Mouse (Mus musculus): ENCODE measurements at regions not wholly inside any gene's neighbourhood (a gene's known extent, or its start where the extent isn't known, plus 50 kb on each side); places are given as distances from the start of the nearest gene placed in this dataset.
A peak's percentile ranks its signal among the peaks of the same experiment; 100 is the strongest.

DNA sequence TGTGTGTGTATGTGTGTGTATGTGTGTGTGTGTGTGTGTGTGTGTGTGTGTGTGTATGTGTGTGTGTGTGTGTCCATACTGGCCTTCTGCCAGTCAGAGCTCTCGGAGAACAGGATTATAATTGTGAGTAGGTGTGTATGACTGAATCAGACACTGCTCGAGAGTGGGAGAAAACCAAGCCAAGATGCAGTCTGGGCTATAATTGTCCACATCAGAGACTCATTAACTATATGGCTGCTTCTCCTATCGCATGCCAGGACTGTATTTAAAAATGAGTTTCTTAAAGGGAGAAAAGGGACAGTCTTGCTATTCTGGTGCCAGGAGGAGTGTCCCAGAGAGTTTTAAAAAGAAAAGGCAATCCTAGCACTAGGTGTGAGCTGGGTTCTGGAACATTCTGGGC, 58.7 kb upstream of the Adpgk start:
- peaks cover 7% of the 10 kb centered on the region; the same call in 1 of the 2 replicates for H3K4me1 ChIP-seq (replicated peaks; ENCODE audit: control insufficient read depth, insufficient read depth, low read length)
- no peaks in the 10 kb centered on the region for H3K9me3 ChIP-seq (ENCODE audit: control insufficient read depth, low read length)
- H3K4me2 ChIP-seq (ENCODE audit: low read length), result no peak overlapping the region
- H3K9ac ChIP-seq (replicated peaks; ENCODE audit: low read depth, low read length), result no peak overlapping the region
- ATAC-seq, result no peak
- no peaks in the 10 kb centered on the region for H3K36me3 ChIP-seq (ENCODE audit: control insufficient read depth, insufficient read depth)
- H3K27ac ChIP-seq (ENCODE audit: low read length), result no peak overlapping the region
- no peak overlapping the region for H3K4me3 ChIP-seq (replicated peaks; ENCODE audit: low read length)
- WGBS, result 51% methylated on average over 3 of the region's 3 CpGs
- no peaks in the 10 kb centered on the region for H3K27me3 ChIP-seq (replicated peaks; ENCODE audit: control insufficient read depth, insufficient read depth, low read length)

DNA sequence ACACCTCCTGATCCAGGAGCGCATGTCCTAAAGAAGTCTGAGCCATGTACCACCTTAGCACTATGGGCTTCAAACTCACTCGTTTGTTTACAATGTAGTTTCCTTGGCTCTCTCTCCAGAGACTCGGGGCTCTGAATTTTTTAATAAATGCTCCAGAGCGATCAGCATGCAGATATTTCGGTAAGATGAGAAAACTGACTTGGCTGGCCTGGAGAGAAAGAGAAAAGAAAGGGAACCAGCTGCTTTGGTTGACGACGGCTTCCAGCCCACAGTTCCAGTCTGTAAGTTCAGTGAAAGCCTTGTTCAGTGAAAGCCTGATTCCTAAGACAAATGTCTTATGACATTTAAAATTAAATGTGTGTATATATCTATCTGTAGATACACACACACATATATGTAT, 59.4 kb upstream of the Adpgk start:
- Histone ChIP-seq H3K9me3 (ENCODE audit: control insufficient read depth, low read length) (no peaks in the 10 kb centered on the region), H3K36me3 (ENCODE audit: control insufficient read depth, insufficient read depth) (no peaks in the 10 kb centered on the region), H3K27me3 (replicated peaks; ENCODE audit: control insufficient read depth, insufficient read depth, low read length) (no peaks in the 10 kb centered on the region), H3K4me1 (replicated peaks; ENCODE audit: control insufficient read depth, insufficient read depth, low read length) (peaks cover 7% of the 10 kb centered on the region; the same call in 1 of the 2 replicates), H3K4me3 (replicated peaks; ENCODE audit: low read length) (no peak overlapping the region), H3K27ac (ENCODE audit: low read length) (0 out of 2 replicates have a peak overlapping the region, but pooled peaks have one; percentile 10), H3K4me2 (ENCODE audit: low read length) (no peak overlapping the region), H3K9ac (replicated peaks; ENCODE audit: low read depth, low read length) (no peak overlapping the region)
- no peak for ATAC-seq
- WGBS, result 62% methylated on average over 7 of the region's 7 CpGs

- Histone ChIP-seq H3K9me3 (ENCODE audit: control insufficient read depth, low read length) (no peaks in the 10 kb centered on the region), H3K27me3 (replicated peaks; ENCODE audit: control insufficient read depth, insufficient read depth, low read length) (no peaks in the 10 kb centered on the region), H3K27ac (ENCODE audit: low read length) (no peak overlapping the region), H3K4me1 (replicated peaks; ENCODE audit: control insufficient read depth, insufficient read depth, low read length) (peaks cover 7% of the 10 kb centered on the region; the same call in 1 of the 2 replicates), H3K9ac (replicated peaks; ENCODE audit: low read depth, low read length) (no peak overlapping the region), H3K36me3 (ENCODE audit: control insufficient read depth, insufficient read depth) (no peaks in the 10 kb centered on the region), H3K4me3 (replicated peaks; ENCODE audit: low read length) (no peak overlapping the region), H3K4me2 (ENCODE audit: low read length) (no peak overlapping the region)
- WGBS, result 38% methylated on average over 5 of the region's 5 CpGs
- ATAC-seq, result no peak
These were observed 60.2 kb upstream of the Adpgk start for GRCm38 (mm10) chr9:59231186-59231585.

DNA sequence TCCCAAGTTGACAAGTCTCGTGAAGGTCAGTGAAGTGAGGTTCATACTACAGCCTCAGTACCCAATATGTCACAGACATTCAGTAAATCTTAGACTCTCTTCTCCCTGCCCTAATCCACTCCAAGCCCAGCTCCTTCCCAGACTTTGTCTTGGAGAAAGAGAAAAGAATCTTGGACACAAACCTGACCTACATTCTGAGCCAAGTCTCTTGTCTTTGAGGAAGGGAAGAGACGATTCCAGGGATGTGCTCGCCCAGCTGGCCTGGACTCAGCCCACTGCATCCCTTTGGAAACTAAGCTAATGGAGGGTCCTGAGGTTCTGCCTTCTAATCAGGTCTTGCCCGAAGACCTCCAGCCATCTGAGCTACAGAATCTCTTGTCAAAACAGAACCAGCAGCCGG, 61.2 kb upstream of the Adpgk start:
- H3K4me2 ChIP-seq (ENCODE audit: low read length), result no peak overlapping the region
- H3K9ac ChIP-seq (replicated peaks; ENCODE audit: low read depth, low read length), result no peak overlapping the region
- ATAC-seq, result no peak
- no peak overlapping the region for H3K4me3 ChIP-seq (replicated peaks; ENCODE audit: low read length)
- H3K36me3 ChIP-seq (ENCODE audit: control insufficient read depth, insufficient read depth), result no peaks in the 10 kb centered on the region
- peaks cover 7% of the 10 kb centered on the region; the same call in 1 of the 2 replicates for H3K4me1 ChIP-seq (replicated peaks; ENCODE audit: control insufficient read depth, insufficient read depth, low read length)
- WGBS, result 86% methylated on average over 5 of the region's 5 CpGs
- no peaks in the 10 kb centered on the region for H3K27me3 ChIP-seq (replicated peaks; ENCODE audit: control insufficient read depth, insufficient read depth, low read length)
- no peak overlapping the region for H3K27ac ChIP-seq (ENCODE audit: low read length)
- H3K9me3 ChIP-seq (ENCODE audit: control insufficient read depth, low read length), result no peaks in the 10 kb centered on the region

DNA sequence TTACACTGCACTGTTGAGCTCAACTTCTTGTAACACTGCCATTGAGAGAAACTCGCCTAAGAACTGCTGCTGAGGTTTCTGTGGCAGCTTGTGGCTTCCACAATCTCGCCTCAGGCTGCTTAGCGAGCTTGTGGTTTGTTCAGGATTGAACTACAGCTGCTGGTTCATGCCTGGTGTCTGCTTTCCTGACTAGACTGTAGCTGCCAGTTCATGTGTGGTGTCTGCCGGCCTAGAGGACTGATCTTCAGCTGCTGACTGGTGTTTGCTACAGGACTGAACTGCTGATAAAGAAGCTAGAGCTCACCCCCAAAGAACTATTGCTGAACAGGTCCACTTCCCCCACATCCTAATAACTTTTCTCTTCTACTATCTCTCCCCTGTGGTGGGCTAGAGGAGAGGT, 63.4 kb upstream of the Adpgk start:
- 83% methylated on average over 4 of the region's 4 CpGs for WGBS
- Histone ChIP-seq H3K27ac (ENCODE audit: low read length) (no peak overlapping the region), H3K27me3 (replicated peaks; ENCODE audit: control insufficient read depth, insufficient read depth, low read length) (no peaks in the 10 kb centered on the region), H3K9ac (replicated peaks; ENCODE audit: low read depth, low read length) (no peak overlapping the region), H3K4me1 (replicated peaks; ENCODE audit: control insufficient read depth, insufficient read depth, low read length) (peaks cover 7% of the 10 kb centered on the region; the same call in 1 of the 2 replicates), H3K4me2 (ENCODE audit: low read length) (no peak overlapping the region), H3K36me3 (ENCODE audit: control insufficient read depth, insufficient read depth) (no peaks in the 10 kb centered on the region), H3K9me3 (ENCODE audit: control insufficient read depth, low read length) (no peaks in the 10 kb centered on the region), H3K4me3 (replicated peaks; ENCODE audit: low read length) (no peak overlapping the region)
- no peak for ATAC-seq

DNA sequence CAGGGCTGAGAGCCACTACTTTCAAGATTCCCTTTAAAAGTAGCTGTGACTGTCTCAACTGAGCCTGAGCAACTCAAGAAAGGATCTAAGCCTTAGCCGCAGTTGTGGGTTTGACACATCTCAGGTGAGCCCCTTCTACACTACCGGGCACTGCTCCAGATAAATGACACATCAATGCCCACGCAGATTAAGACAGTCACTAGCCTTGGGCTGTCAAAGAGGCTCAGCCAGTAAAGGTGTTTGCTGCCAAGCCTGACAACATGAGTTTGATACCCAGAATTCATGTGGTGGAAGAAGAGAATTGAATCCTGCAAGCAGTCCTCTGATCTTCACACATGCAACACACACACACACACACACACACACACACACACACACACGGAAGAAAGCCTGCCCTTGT, 65.0 kb upstream of the Adpgk start:
- ATAC-seq, result no peak
- 78% methylated on average over 4 of the region's 4 CpGs for WGBS
- no peaks in the 10 kb centered on the region for H3K4me1 ChIP-seq (replicated peaks; ENCODE audit: control insufficient read depth, insufficient read depth, low read length)
- H3K36me3 ChIP-seq (ENCODE audit: control insufficient read depth, insufficient read depth), result no peaks in the 10 kb centered on the region
- no peak overlapping the region for H3K4me2 ChIP-seq (ENCODE audit: low read length)
- no peak overlapping the region for H3K4me3 ChIP-seq (replicated peaks; ENCODE audit: low read length)
- no peaks in the 10 kb centered on the region for H3K9me3 ChIP-seq (ENCODE audit: control insufficient read depth, low read length)
- no peak overlapping the region for H3K9ac ChIP-seq (replicated peaks; ENCODE audit: low read depth, low read length)
- H3K27ac ChIP-seq (ENCODE audit: low read length), result no peak overlapping the region
- H3K27me3 ChIP-seq (replicated peaks; ENCODE audit: control insufficient read depth, insufficient read depth, low read length), result no peaks in the 10 kb centered on the region

DNA sequence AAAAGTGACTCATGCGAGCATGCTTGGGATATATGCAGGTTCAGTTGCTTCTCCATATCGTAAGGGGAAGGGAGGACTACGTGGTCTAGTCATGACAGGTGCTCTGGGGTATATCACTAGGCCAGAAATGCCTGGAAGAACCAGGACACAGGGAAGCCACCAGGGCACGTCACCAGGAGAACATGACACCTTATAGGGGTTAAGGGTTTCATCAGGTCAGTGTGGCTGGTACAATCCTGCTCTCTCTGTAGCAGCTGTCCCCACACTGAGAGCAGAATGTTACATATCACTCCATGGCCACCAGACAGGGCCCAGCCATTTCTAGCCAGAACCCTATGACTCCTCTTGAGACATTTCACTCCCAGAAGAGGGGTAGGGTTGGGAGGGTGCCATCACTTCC, 72.1 kb upstream of the Adpgk start:
- no peak overlapping the region for H3K4me3 ChIP-seq (replicated peaks; ENCODE audit: low read length)
- H3K27ac ChIP-seq (ENCODE audit: low read length), result no peak overlapping the region
- H3K4me2 ChIP-seq (ENCODE audit: low read length), result no peak overlapping the region
- WGBS, result 91% methylated on average over 4 of the region's 4 CpGs
- ATAC-seq, result no peak
- H3K9me3 ChIP-seq (ENCODE audit: control insufficient read depth, low read length), result no peaks in the 10 kb centered on the region
- H3K4me1 ChIP-seq (replicated peaks; ENCODE audit: control insufficient read depth, insufficient read depth, low read length), result no peaks in the 10 kb centered on the region
- H3K27me3 ChIP-seq (replicated peaks; ENCODE audit: control insufficient read depth, insufficient read depth, low read length), result no peaks in the 10 kb centered on the region
- no peak overlapping the region for H3K9ac ChIP-seq (replicated peaks; ENCODE audit: low read depth, low read length)
- H3K36me3 ChIP-seq (ENCODE audit: control insufficient read depth, insufficient read depth), result no peaks in the 10 kb centered on the region

DNA sequence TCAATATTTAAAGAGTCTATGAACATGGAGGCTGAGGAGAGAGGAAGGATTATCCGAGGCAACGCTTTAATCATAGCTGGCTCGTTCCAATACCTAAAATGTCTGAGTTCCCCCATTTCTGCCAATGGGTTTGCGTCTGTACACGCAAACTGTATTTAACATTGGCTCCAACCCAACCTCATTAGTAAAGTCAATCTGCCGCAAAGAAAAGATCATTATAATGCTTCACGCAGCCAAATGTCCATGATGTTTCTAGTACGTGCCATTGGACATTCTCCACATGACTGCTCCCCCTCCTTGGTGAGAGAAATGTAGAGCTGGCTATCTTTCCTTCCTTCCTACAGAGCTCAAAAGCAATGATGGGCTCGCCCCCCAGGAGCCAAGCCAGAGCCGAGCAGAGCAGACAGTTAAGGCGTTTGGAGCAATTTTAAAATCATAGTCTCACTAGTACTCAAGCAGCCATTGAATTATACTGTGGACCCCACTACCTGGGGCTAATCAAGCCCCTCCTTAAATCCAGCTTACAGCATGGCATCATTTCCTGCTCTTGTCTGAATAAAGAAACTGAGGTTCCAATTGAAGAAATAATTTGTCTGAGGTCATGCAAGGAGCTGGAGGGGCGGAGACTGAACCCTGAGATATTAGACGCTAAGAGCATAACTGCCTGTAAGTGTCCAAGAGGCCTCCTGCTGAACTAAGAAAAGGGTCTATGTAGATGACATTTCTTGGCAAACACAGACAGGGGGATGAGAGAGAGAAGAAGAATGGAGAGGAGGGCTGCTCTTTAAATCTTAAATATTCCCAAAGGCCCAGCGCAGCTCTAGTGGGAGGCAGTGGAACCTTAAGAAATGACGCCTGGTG, 88.5 kb upstream of the Adpgk start:
- Histone ChIP-seq H3K4me3 (replicated peaks; ENCODE audit: low read length) (no peak overlapping the region), H3K9ac (replicated peaks; ENCODE audit: low read depth, low read length) (no peak overlapping the region), H3K4me2 (ENCODE audit: low read length) (peak overlapping the region; percentile 1; the same call in 1 of the 2 replicates), H3K36me3 (ENCODE audit: control insufficient read depth, insufficient read depth) (no peaks in the 10 kb centered on the region), H3K27me3 (replicated peaks; ENCODE audit: control insufficient read depth, insufficient read depth, low read length) (no peaks in the 10 kb centered on the region), H3K27ac (ENCODE audit: low read length) (peak overlapping the region; percentile 76), H3K4me1 (replicated peaks; ENCODE audit: control insufficient read depth, insufficient read depth, low read length) (peaks cover 28% of the 10 kb centered on the region), H3K9me3 (ENCODE audit: control insufficient read depth, low read length) (no peaks in the 10 kb centered on the region)
- peak; percentile 87 for ATAC-seq
- 50% methylated on average over 15 of the region's 15 CpGs for WGBS

DNA sequence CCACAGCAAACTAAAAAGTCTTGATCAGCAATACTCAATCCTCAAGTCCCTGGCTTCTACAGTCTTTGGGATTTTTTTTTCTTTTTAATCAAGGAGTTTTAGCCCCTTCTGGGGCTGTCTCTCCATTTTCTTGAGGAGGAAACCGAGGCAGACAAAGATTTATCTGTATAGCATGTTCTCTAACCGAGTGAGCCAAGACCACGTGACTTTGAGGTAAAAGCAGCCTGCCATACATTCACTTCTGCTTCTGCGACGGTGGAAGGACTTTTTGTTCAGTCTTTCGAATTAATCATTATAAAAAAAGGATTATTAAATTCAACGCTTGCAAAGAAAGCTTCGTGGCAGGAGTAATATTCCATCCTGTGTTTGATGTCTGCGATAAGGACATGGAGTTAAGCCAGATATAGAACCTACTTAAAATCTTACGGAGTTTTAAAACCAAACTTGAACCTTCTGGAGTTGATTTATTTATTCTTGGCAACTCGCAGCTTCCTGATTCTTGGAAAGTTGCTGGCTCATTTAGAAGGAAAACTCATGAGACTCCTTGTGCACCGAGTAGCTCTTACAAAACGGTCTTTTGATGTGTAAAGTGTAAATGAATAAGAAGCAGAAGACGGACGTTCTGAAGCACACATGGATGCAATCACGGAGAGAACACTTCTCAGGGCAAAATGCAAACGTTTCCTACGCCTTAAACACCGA, 91.7 kb upstream of the Adpgk start:
- no peak overlapping the region for H3K9ac ChIP-seq (replicated peaks; ENCODE audit: low read depth, low read length)
- peaks cover 34% of the 10 kb centered on the region for H3K4me1 ChIP-seq (replicated peaks; ENCODE audit: control insufficient read depth, insufficient read depth, low read length)
- no peaks in the 10 kb centered on the region for H3K36me3 ChIP-seq (ENCODE audit: control insufficient read depth, insufficient read depth)
- no peak overlapping the region for H3K4me3 ChIP-seq (replicated peaks; ENCODE audit: low read length)
- peak overlapping the region; percentile 37; the same call in 1 of the 2 replicates for H3K27ac ChIP-seq (ENCODE audit: low read length)
- 57% methylated on average over 19 of the region's 19 CpGs for WGBS
- no peaks in the 10 kb centered on the region for H3K27me3 ChIP-seq (replicated peaks; ENCODE audit: control insufficient read depth, insufficient read depth, low read length)
- H3K4me2 ChIP-seq (ENCODE audit: low read length), result no peak overlapping the region
- H3K9me3 ChIP-seq (ENCODE audit: control insufficient read depth, low read length), result no peaks in the 10 kb centered on the region
- no peak for ATAC-seq

All from forebrain, embryonic 16.5 days (tissue).